Mouse (Mus musculus): ENCODE measurements at regions not wholly inside any gene's neighbourhood (a gene's known extent, or its start where the extent isn't known, plus 50 kb on each side); places are given as distances from the start of the nearest gene placed in this dataset.

DNA sequence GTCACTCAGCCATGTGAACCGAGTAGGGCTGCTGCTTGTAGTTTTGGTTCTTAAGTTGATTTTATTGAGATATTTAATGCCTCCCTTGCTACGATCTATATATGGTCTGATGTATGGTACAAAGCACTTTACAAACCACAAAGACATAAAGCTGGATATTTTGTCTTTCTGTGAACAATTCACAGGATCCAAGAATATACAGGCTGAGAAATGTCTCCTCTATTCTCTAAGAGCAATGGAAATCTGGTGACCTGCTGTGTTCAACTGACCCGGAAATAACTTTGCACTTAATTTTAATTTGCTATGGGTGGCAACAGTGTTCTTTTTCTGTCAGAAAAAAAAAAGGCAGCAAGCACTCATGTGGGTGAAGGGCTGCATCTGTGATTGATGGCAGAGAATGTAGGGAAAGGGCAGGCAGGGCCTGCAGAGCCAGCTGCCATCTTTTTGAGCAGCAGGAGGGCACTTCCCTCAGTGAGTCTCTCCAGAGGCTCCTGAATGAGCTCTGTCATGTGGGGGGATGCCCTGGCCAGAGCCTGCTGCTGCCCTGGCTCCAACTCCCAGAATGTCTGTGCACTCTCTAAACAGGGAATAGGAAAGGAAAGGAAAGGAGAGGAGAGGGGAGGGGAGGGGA lies 192.2 kb upstream of the Myt1l start:
- ATAC-seq (replicated peaks; ENCODE audit: low FRiP score): no peak
- Histone ChIP-seq H3K4me3 (ENCODE audit: low read depth, low read length) (no peak overlapping the region), H3K4me2 (ENCODE audit: low read depth, low read length, severe bottlenecking) (no peak overlapping the region), H3K9ac (ENCODE audit: low read length) (no peak overlapping the region), H3K27ac (ENCODE audit: low read depth, low read length) (no peak overlapping the region), H3K27me3 (ENCODE audit: control insufficient read depth, insufficient read depth, low read length) (no peaks in the 10 kb centered on the region), H3K4me1 (replicated peaks; ENCODE audit: control insufficient read depth, insufficient read depth, low read length) (no peaks in the 10 kb centered on the region), H3K9me3 (ENCODE audit: control insufficient read depth, low read length) (no peaks in the 10 kb centered on the region), H3K36me3 (ENCODE audit: control insufficient read depth, insufficient read depth, low read length) (no peaks in the 10 kb centered on the region)
- no peak for DNase-seq (ENCODE audit: low spot score)
- WGBS: 53% methylated on average over 3 of the region's 3 CpGs

DNA sequence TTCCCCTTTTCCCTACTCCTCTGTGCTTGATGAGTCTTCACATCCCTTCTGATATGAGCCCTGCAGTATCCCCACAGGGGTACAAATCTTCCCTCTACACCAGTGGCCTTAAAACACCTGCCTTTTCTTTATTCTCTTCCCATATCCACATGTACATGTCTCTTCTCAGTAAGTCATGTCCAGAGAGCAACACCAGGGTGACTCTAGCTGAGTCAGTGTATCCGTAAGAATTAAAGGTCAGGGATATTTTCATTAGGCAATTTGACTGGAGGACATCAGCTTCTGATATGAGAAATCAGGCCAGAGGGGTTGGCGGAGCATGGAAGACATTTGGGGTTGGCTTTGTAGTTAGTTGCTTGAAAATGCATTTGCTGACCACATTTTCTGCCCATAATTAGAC lies 190.8 kb upstream of the Myt1l start:
- H3K4me2 ChIP-seq (ENCODE audit: low read depth, low read length, severe bottlenecking): no peak overlapping the region
- 90% methylated on average over 2 of the region's 2 CpGs for WGBS

DNA sequence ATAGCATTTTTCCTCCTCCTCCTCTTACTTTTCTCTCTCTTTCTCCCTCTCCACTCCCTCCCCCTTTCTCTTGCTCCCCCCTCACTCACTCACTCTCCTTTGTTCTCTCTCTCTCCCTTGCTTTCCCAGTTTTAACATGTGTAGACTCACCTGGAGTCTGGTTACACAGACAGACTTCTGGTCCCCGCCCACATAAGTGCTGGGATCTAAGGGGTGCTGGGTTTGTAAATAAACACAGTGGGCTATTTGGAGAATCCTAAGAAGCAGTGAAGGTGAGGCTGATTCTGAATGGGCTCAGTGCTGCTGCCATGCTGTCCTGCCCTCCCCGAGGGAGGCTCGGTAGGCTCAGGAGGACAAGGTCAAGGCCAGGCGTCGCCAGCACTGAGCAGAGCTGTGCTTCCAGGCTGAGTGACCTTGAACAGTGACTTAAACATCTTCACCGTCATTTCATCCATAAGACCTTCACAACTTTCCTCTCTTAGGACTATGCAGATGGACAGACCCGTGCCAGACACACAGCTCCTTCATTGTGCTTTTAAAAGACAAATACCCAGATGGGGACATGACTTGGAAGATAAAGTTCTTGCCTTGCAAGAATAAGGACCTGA lies 186.7 kb upstream of the Myt1l start:
- DNase-seq (ENCODE audit: low spot score) (no peak), ATAC-seq (replicated peaks; ENCODE audit: low FRiP score) (no peak)
- 78% methylated on average over 7 of the region's 7 CpGs for WGBS
- Histone ChIP-seq H3K27me3 (ENCODE audit: control insufficient read depth, insufficient read depth, low read length) (no peaks in the 10 kb centered on the region), H3K4me2 (ENCODE audit: low read depth, low read length, severe bottlenecking) (no peak overlapping the region), H3K9ac (ENCODE audit: low read length) (no peak overlapping the region), H3K27ac (ENCODE audit: low read depth, low read length) (no peak overlapping the region), H3K4me1 (replicated peaks; ENCODE audit: control insufficient read depth, insufficient read depth, low read length) (no peaks in the 10 kb centered on the region; the same call in 1 of the 2 replicates), H3K4me3 (ENCODE audit: low read depth, low read length) (no peak overlapping the region), H3K9me3 (ENCODE audit: control insufficient read depth, low read length) (no peaks in the 10 kb centered on the region), H3K36me3 (ENCODE audit: control insufficient read depth, insufficient read depth, low read length) (no peaks in the 10 kb centered on the region)

More for the DNA sequence above, 190.8 kb upstream of the Myt1l start:
- no peak overlapping the region for H3K4me3 ChIP-seq (ENCODE audit: low read depth, low read length)
- ATAC-seq (replicated peaks; ENCODE audit: low FRiP score): no peak
- H3K27me3 ChIP-seq (ENCODE audit: control insufficient read depth, insufficient read depth, low read length): no peaks in the 10 kb centered on the region
- H3K9me3 ChIP-seq (ENCODE audit: control insufficient read depth, low read length): no peaks in the 10 kb centered on the region
- DNase-seq (ENCODE audit: low spot score): no peak
- no peaks in the 10 kb centered on the region for H3K36me3 ChIP-seq (ENCODE audit: control insufficient read depth, insufficient read depth, low read length)
- H3K27ac ChIP-seq (ENCODE audit: low read depth, low read length): no peak overlapping the region
- no peak overlapping the region for H3K9ac ChIP-seq (ENCODE audit: low read length)
- no peaks in the 10 kb centered on the region for H3K4me1 ChIP-seq (replicated peaks; ENCODE audit: control insufficient read depth, insufficient read depth, low read length)

DNA sequence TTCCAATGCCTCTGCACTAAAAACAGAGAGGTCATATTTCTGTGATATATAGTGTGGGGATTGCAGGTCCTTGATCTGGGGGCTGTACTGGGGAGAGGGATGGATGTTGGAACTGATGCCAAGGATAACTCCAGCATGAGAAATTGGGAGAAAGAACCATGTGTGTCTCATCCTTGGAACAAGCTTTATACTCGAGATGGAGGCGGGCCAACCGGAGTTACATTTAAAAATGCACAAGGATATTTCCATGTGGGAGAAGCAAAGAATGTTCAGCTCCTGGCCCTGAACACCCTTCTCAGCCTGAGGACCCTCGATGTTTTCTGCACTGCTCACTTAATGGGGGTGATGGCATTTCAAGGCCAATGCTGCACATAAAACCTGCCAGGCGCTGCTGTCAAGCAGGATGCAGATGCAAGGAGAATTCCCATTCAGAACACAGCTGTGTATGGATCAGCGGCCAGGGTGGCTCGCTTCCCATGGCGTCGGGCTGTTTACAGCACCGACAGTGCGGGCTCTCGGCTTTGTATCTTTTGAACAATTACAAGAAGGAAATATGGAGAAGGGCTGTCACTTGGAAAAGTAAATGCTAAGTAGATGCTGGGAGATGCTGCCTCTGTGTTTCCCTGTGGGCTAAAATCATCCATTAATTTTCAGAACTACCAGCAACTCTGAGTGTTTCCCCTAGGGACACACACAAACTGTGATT lies 184.9 kb upstream of the Myt1l start:
- H3K9ac ChIP-seq (ENCODE audit: low read length): no peak overlapping the region
- no peaks in the 10 kb centered on the region for H3K9me3 ChIP-seq (ENCODE audit: control insufficient read depth, low read length)
- 76% methylated on average over 12 of the region's 12 CpGs for WGBS
- H3K4me3 ChIP-seq (ENCODE audit: low read depth, low read length): no peak overlapping the region
- no peaks in the 10 kb centered on the region for H3K36me3 ChIP-seq (ENCODE audit: control insufficient read depth, insufficient read depth, low read length)
- H3K4me1 ChIP-seq (replicated peaks; ENCODE audit: control insufficient read depth, insufficient read depth, low read length): no peaks in the 10 kb centered on the region; the same call in 1 of the 2 replicates
- H3K27ac ChIP-seq (ENCODE audit: low read depth, low read length): no peak overlapping the region
- DNase-seq (ENCODE audit: low spot score) (no peak), ATAC-seq (replicated peaks; ENCODE audit: low FRiP score) (no peak)
- H3K27me3 ChIP-seq (ENCODE audit: control insufficient read depth, insufficient read depth, low read length): no peaks in the 10 kb centered on the region
- no peak overlapping the region for H3K4me2 ChIP-seq (ENCODE audit: low read depth, low read length, severe bottlenecking)

DNA sequence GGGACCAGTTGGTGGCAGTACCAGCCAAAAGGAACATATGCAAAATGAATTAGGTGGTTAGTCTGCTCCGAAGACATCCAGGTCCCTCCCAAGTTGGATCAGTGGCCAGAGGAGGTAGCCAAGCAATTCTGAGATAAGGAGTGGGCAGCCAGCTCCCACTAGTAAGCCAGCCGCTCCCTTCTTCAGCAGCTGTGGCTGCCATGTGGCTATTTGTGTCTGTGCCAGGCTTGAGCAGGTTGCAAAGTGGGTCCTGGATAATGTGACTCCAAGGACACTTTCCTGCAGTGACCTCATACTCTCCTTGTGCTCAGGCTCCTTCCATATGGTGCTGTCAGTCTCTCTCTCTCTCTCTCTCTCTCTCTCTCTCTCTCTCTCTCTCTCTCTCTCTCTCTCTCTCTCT lies 179.5 kb upstream of the Myt1l start:
- WGBS: 85% methylated on average over 2 of the region's 2 CpGs
- Histone ChIP-seq H3K9me3 (ENCODE audit: control insufficient read depth, low read length) (no peaks in the 10 kb centered on the region), H3K4me1 (replicated peaks; ENCODE audit: control insufficient read depth, insufficient read depth, low read length) (no peaks in the 10 kb centered on the region; the same call in 1 of the 2 replicates), H3K27me3 (ENCODE audit: control insufficient read depth, insufficient read depth, low read length) (no peaks in the 10 kb centered on the region), H3K9ac (ENCODE audit: low read length) (no peak overlapping the region), H3K4me3 (ENCODE audit: low read depth, low read length) (no peak overlapping the region), H3K4me2 (ENCODE audit: low read depth, low read length, severe bottlenecking) (no peak overlapping the region), H3K27ac (ENCODE audit: low read depth, low read length) (no peak overlapping the region), H3K36me3 (ENCODE audit: control insufficient read depth, insufficient read depth, low read length) (no peaks in the 10 kb centered on the region)
- no peak for DNase-seq (ENCODE audit: low spot score)
- ATAC-seq (replicated peaks; ENCODE audit: low FRiP score): no peak

DNA sequence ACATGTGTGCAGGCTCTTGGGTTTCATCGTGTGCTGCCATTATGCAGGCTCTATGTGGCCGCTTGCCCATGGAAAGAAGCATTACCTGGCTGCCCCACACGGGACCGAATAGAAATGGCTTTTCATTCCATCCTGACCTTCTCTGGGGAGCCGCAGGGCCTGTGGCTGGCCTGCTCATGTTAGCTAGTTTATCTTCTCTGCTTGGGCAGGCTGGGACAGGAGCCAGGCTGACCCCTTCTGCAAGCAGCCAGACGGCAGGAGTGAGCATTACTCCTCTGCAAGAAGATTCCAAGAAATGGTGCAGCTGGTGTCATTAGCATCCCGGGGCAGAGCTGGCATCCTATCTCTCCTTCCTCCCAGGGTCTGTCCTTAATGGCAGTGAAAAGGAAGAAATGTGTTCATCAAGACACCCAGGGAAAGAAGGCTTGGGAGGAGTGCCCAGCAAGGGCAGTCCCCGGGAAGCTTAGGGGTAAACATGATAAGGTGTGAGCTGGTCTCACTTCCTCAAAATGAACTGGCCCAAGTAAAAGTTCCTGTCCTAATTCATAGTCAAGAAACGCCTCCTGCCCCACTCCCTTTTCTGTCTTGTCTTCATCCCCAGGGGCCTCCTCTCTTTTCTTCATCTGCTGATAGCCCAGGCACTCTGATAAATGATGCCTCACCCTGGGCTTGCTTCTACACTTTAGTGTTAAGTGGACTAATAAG lies 178.9 kb upstream of the Myt1l start:
- peaks cover 4% of the 10 kb centered on the region for H3K4me1 ChIP-seq (replicated peaks; ENCODE audit: control insufficient read depth, insufficient read depth, low read length)
- no peak overlapping the region for H3K9ac ChIP-seq (ENCODE audit: low read length)
- no peaks in the 10 kb centered on the region for H3K27me3 ChIP-seq (ENCODE audit: control insufficient read depth, insufficient read depth, low read length)
- H3K4me3 ChIP-seq (ENCODE audit: low read depth, low read length): no peak overlapping the region
- H3K27ac ChIP-seq (ENCODE audit: low read depth, low read length): no peak overlapping the region
- no peaks in the 10 kb centered on the region for H3K9me3 ChIP-seq (ENCODE audit: control insufficient read depth, low read length)
- H3K4me2 ChIP-seq (ENCODE audit: low read depth, low read length, severe bottlenecking): no peak overlapping the region
- DNase-seq (ENCODE audit: low spot score) (no peak), ATAC-seq (replicated peaks; ENCODE audit: low FRiP score) (no peak)
- no peaks in the 10 kb centered on the region for H3K36me3 ChIP-seq (ENCODE audit: control insufficient read depth, insufficient read depth, low read length)
- WGBS: 84% methylated on average over 9 of the region's 9 CpGs

DNA sequence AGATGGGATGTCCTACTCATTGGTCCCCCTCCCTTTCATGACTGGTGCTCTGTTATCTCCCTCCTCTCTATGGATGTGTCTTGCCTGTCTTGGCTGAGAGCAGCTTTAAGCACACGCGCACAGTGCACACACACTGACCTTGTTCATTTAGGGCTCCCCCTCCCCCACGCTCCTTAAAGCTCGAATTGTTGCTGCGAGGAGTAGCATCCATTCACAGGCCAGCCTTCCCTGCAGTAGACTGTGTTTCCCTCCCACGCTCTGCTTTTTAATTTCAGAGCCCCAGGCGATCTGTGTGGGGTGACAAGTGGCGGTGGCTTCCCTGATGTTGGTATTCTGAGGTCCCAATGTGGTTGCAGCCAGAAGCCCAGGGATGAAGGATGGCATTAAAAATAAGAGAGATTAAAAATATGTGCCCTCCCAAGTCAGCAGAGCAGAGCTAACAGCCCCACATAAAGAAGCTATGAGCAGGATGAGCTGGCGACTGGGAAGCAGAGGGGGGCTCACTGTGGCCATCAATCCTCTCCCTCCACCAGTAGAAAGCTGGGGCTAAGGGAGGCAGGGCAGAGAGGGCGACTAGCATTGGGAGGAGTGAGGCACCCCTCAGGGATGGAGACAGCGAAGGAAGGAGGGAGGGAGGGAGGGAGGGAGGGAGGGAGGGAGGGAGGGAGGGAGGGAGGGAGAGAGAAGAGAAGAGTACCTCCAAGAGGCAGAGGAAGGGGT lies 174.2 kb upstream of the Myt1l start:
- 39% methylated on average over 9 of the region's 11 CpGs for WGBS
- Histone ChIP-seq H3K27me3 (ENCODE audit: control insufficient read depth, insufficient read depth, low read length) (no peaks in the 10 kb centered on the region), H3K4me3 (ENCODE audit: low read depth, low read length) (no peak overlapping the region), H3K9ac (ENCODE audit: low read length) (peak overlapping the region; percentile 6; the same call in 1 of the 2 replicates), H3K4me2 (ENCODE audit: low read depth, low read length, severe bottlenecking) (no peak overlapping the region), H3K27ac (ENCODE audit: low read depth, low read length) (no peak overlapping the region), H3K4me1 (replicated peaks; ENCODE audit: control insufficient read depth, insufficient read depth, low read length) (peaks cover 11% of the 10 kb centered on the region), H3K9me3 (ENCODE audit: control insufficient read depth, low read length) (no peaks in the 10 kb centered on the region), H3K36me3 (ENCODE audit: control insufficient read depth, insufficient read depth, low read length) (no peaks in the 10 kb centered on the region)
- ATAC-seq (replicated peaks; ENCODE audit: low FRiP score): no peak
- DNase-seq (ENCODE audit: low spot score): no peak

DNA sequence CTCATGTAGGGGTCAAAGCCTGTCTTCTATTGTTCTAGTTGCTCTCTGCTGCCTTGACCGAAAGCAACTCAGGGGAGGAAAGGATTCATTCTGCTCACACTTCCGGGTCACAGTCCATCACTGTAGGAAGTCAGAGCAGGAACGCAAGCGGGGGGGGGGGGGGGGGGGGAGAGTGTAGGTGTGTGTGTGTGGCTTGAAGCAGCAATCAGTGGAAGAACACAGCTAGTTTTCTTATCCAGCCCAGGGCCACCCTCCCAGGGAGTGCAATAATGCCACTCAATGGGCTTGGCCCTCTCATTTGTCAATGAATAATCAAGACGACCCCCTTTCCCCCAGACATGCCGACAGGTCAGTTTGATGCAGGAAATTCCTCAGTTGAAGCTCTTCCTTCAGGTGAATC lies 173.4 kb upstream of the Myt1l start:
- Histone ChIP-seq H3K9me3 (ENCODE audit: control insufficient read depth, low read length) (no peaks in the 10 kb centered on the region), H3K4me1 (replicated peaks; ENCODE audit: control insufficient read depth, insufficient read depth, low read length) (peaks cover 11% of the 10 kb centered on the region), H3K4me2 (ENCODE audit: low read depth, low read length, severe bottlenecking) (no peak overlapping the region), H3K9ac (ENCODE audit: low read length) (no peak overlapping the region), H3K36me3 (ENCODE audit: control insufficient read depth, insufficient read depth, low read length) (no peaks in the 10 kb centered on the region), H3K27me3 (ENCODE audit: control insufficient read depth, insufficient read depth, low read length) (no peaks in the 10 kb centered on the region), H3K4me3 (ENCODE audit: low read depth, low read length) (no peak overlapping the region), H3K27ac (ENCODE audit: low read depth, low read length) (no peak overlapping the region)
- DNase-seq (ENCODE audit: low spot score) (no peak), ATAC-seq (replicated peaks; ENCODE audit: low FRiP score) (no peak)
- 37% methylated on average over 6 of the region's 6 CpGs for WGBS
